Mouse (Mus musculus) ES-Bruce4 (cell line): ENCODE results near the gene Fli1.

Source experiments
- CTCF ChIP-seq: IDR thresholded peaks from one replicate; pipeline ENCODE4 v1.8.1; 2011; ENCODE audit warnings: low read depth, low read length
- POLR2A ChIP-seq: IDR thresholded peaks from one replicate; pipeline ENCODE4 v1.8.1; 2011; ENCODE audit warnings: low read length; ENCODE audit not compliant: insufficient read depth

- TF ChIP-seq POLR2A (no peak), CTCF (no peak)
Measured at GRCm38 (mm10) chr9:32521331-32521730, 21.3 kb downstream of the Fli1 start.
